Mouse (Mus musculus) liver, adult 2 months (tissue): Measurements from ENCODE around the gene Mob2. TPM values are rescaled to one million over a fixed set of nuclear protein-coding genes. Genes with fewer than 3 reads are reported as not detected.
A peak's percentile ranks its signal among the peaks of the same experiment; 100 is the strongest.

ENCODE experiments used
- DNase-seq: peaks from one replicate; pipeline ENCODE4 v3.0.0-alpha.2; 2011; ENCODE audit warnings: low read depth, low spot score; ENCODE audit errors: extremely low read depth
- H3K27ac ChIP-seq: fragments of 200-500 bp; replicated peaks from 2 replicates; pipeline ENCODE4 v1.5.1; 2012; ENCODE audit warnings: low read depth, mild to moderate bottlenecking, control low read depth, inconsistent platforms, low read length; ENCODE audit not compliant: insufficient read depth
- H3K27me3 ChIP-seq: fragments of 200-500 bp; 2 replicates; pipeline ENCODE4 v1.6.1; 2012; ENCODE audit warnings: mild to moderate bottlenecking, moderate library complexity, low read length, inconsistent platforms; ENCODE audit not compliant: control insufficient read depth, insufficient read depth
- H3K36me3 ChIP-seq: fragments of 200-500 bp; 2 replicates; pipeline ENCODE4 v1.6.1; 2012; ENCODE audit warnings: low read length, inconsistent platforms; ENCODE audit not compliant: control insufficient read depth, insufficient read depth
- H3K4me1 ChIP-seq: fragments of 200-500 bp; 2 replicates; pipeline ENCODE4 v1.6.1; 2011; ENCODE audit warnings: low read length; ENCODE audit not compliant: control insufficient read depth, insufficient read depth
- H3K4me3 ChIP-seq: fragments of 200-500 bp; 2 replicates; pipeline ENCODE4 v1.5.1; 2011; ENCODE audit warnings: low read depth, mild to moderate bottlenecking, control low read depth, low read length, moderate library complexity; ENCODE audit not compliant: insufficient read depth
- H3K79me2 ChIP-seq: fragments of 200-500 bp; 2 replicates; pipeline ENCODE4 v1.6.1; 2012; ENCODE audit warnings: inconsistent platforms, mild to moderate bottlenecking, low read length, moderate library complexity; ENCODE audit not compliant: control insufficient read depth, insufficient read depth
- H3K9ac ChIP-seq: fragments of 200-500 bp; 2 replicates; pipeline ENCODE4 v1.6.1; 2012; ENCODE audit warnings: low read depth, mild to moderate bottlenecking, control low read depth, inconsistent platforms, low read length
- CTCF ChIP-seq: fragments of 200-500 bp; IDR thresholded peaks from 2 replicates; pipeline ENCODE4 v1.5.1; 2011; ENCODE audit warnings: low read depth, low read length, control low read depth
- POLR2A ChIP-seq: fragments of 200-500 bp; IDR thresholded peaks from 2 replicates; pipeline ENCODE4 v1.6.1; 2011; ENCODE audit warnings: low read length, control low read depth; ENCODE audit not compliant: insufficient read depth; ENCODE audit errors: extremely low read depth
- WGBS: fragments of 180-500 bp; shearing (Covaris S2); methylation state at CpG from one replicate; pipeline ENCODE4 v1.1.7; 2018; 5-methylcytosine and 5-hydroxymethylcytosine counted together
- polyA plus RNA-seq: library from polyadenylated mRNA; depleted of rRNA; stranded (reverse); fragments of >200 nt; gene quantifications from 2 replicates; pipeline ENCODE4 v1.2.3, GENCODE M21; 2012
- total RNA-seq: library from RNA; depleted of rRNA; stranded (reverse); fragments of >200 nt; gene quantifications from 2 replicates; pipeline ENCODE4 v1.2.3, GENCODE M21; 2014

The Mob2 gene
- total and polyA plus RNA-seq, 2 experiments, result 24.0 to 27.6 TPM

- no peak overlapping the region for H3K27ac ChIP-seq
- no peaks in the 10 kb centered on the region for H3K27me3 ChIP-seq
- 3% methylated on average over 89 of the region's 89 CpGs for WGBS
- peak overlapping the region; percentile 83 for H3K9ac ChIP-seq
- no peak for TF ChIP-seq POLR2A
- TF ChIP-seq CTCF, result no peak
- peak overlapping the region; percentile 63 for H3K4me3 ChIP-seq
- H3K36me3 ChIP-seq, result no peaks in the 10 kb centered on the region
- H3K79me2 ChIP-seq, result no peaks in the 10 kb centered on the region
- H3K4me1 ChIP-seq, result no peaks in the 10 kb centered on the region
- no peak for DNase-seq
Observed at GRCm38 (mm10) chr7:142094301-142095143, 33.7 kb upstream of the Mob2 start.

GRCm38 (mm10) chr7:142093696-142094240 is 32.9 kb upstream of the Mob2 start:
- H3K4me1 ChIP-seq, result no peaks in the 10 kb centered on the region
- no peaks in the 10 kb centered on the region for H3K27me3 ChIP-seq
- no peak for DNase-seq

DNA sequence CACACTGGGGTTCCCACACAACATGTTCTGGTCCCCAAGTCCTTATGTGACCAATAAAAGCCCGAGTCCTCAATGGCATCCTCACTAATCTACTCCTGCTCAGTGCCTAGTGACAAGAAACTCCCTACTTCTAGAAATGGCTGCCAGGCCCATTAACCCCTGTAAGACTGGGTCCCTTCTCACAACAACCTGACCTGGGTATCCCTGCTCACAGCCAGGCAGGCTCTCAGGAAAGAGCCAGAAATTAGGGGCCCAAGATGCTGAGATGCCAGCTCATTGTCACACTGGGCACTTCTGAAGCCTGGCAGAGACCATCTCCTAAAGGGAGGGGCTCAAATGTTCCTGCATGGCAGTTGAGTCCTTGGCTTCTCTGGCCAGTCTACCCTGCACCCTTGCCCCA is 32.1 kb upstream of the Mob2 start:
- H3K9ac ChIP-seq, result no peak overlapping the region
- DNase-seq, result no peak
- 64% methylated on average over 1 of the region's 1 CpGs for WGBS
- no peak overlapping the region for H3K4me3 ChIP-seq
- H3K27me3 ChIP-seq, result no peaks in the 10 kb centered on the region
- H3K36me3 ChIP-seq, result no peaks in the 10 kb centered on the region
- no peak overlapping the region for H3K27ac ChIP-seq
- no peak for TF ChIP-seq POLR2A
- no peak for TF ChIP-seq CTCF
- H3K4me1 ChIP-seq, result no peaks in the 10 kb centered on the region
- no peaks in the 10 kb centered on the region for H3K79me2 ChIP-seq

More at GRCm38 (mm10) chr7:142093696-142094240, 32.9 kb upstream of the Mob2 start:
- H3K79me2 ChIP-seq, result no peaks in the 10 kb centered on the region
- 48% methylated on average over 6 of the region's 6 CpGs for WGBS
- no peaks in the 10 kb centered on the region for H3K36me3 ChIP-seq
- TF ChIP-seq POLR2A, result no peak
- TF ChIP-seq CTCF, result no peak
- no peak overlapping the region for H3K4me3 ChIP-seq
- no peak overlapping the region for H3K27ac ChIP-seq
- H3K9ac ChIP-seq, result no peak overlapping the region

GRCm38 (mm10) chr7:142091848-142092247 is 31.0 kb upstream of the Mob2 start:
- no peak overlapping the region for H3K4me3 ChIP-seq
- H3K36me3 ChIP-seq, result no peaks in the 10 kb centered on the region
- no peak overlapping the region for H3K9ac ChIP-seq
- no peaks in the 10 kb centered on the region for H3K79me2 ChIP-seq
- no peak overlapping the region for H3K27ac ChIP-seq
- WGBS, result 39% methylated on average over 4 of the region's 4 CpGs
- no peaks in the 10 kb centered on the region for H3K27me3 ChIP-seq
- DNase-seq, result no peak
- no peaks in the 10 kb centered on the region for H3K4me1 ChIP-seq
- TF ChIP-seq POLR2A (no peak), CTCF (no peak)

GRCm38 (mm10) chr7:142089648-142090447 is 29.0 kb upstream of the Mob2 start:
- Histone ChIP-seq H3K27me3 (no peaks in the 10 kb centered on the region), H3K36me3 (no peaks in the 10 kb centered on the region), H3K27ac (no peak overlapping the region), H3K4me1 (0 out of 2 replicates have a peak, but pooled peaks cover 2% of the 10 kb centered on the region), H3K4me3 (no peak overlapping the region), H3K9ac (no peak overlapping the region), H3K79me2 (no peaks in the 10 kb centered on the region)
- no peak for DNase-seq
- TF ChIP-seq POLR2A, result no peak
- TF ChIP-seq CTCF, result no peak
- WGBS, result 71% methylated on average over 17 of the region's 17 CpGs
